12 mouse cellular contexts compared by ENCODE assay signal in the genomic region with DNA sequence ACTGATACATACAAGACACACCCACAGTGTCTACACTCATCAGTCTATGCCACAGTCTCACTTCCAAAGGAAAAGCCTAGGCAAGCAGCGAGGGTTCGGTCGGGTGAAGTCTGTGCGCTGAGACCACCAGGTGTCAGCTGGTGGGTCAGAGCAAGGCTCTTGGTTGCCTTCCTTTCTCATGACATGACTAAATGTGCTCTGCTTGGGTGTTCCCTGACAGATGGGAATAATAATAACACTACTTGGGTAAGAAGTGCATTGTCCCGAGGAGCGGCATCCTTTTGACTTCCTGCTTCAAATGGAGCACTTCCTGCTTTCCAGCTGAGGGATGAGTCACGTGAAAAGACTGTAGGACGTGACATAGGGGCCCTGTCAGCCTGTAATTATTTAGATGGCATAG.
DNase-seq lines count a peak whose midpoint lies in the region; ATAC-seq lines count a peak whose summit lies in the region.
"Had no signal": no experiment of that assay in that cellular context is flagged by ENCODE, and none has a peak within 500 bp of the region (broad histone marks: within the 10 kb centered on the region; RNA-seq: fewer than 3 reads in every experiment).

No protein-coding gene starts in this region.

- ATAC-seq in neural tube, embryonic 12.5 days (ENCODE audit: low FRiP score, low read depth): no peak

- H3K27ac ChIP-seq in neural tube, embryonic 12.5 days: 0 out of 2 replicates have a peak overlapping the region, but pooled peaks have one; percentile 7
- H3K27ac ChIP-seq: heart, embryonic 15.5 days had no signal

- no peak overlapping the region for H3K9ac ChIP-seq in neural tube, embryonic 12.5 days
- H3K9ac ChIP-seq: heart, embryonic 15.5 days had no signal

- no peak overlapping the region for H3K4me2 ChIP-seq in neural tube, embryonic 12.5 days (replicated peaks)
- H3K4me2 ChIP-seq: heart, embryonic 15.5 days had no signal

- no peaks in the 10 kb centered on the region for H3K27me3 ChIP-seq in neural tube, embryonic 12.5 days (replicated peaks)
- H3K27me3 ChIP-seq: heart, embryonic 15.5 days had no signal

- DNase-seq in adrenal gland, adult 2 months: peak; percentile 34
- no peak for DNase-seq in adrenal gland, postnatal 25 days
- no peak for DNase-seq in neural tube, embryonic 10.5 days (ENCODE audit: extremely low spot score, low spot score)
- peak; percentile 58 to 72 for DNase-seq in lung, adult 18-20 months
- no peak for DNase-seq in embryo, embryonic 9.5 days (ENCODE audit: extremely low spot score)
- DNase-seq in retina, embryonic 14.5 days (ENCODE audit: low spot score): no peak
- no peak for DNase-seq in spleen, postnatal 10 days (ENCODE audit: low spot score in 2 of 2)
- DNase-seq: cerebellum, postnatal 14 days; left cerebral cortex, postnatal 4 days had no signal

- no peak overlapping the region for H3K4me3 ChIP-seq in neural tube, embryonic 12.5 days
- H3K4me3 ChIP-seq: heart, embryonic 15.5 days; megakaryocyte, embryonic 14.5 days had no signal

- H3K9me3 ChIP-seq in neural tube, embryonic 12.5 days: no peaks in the 10 kb centered on the region
- H3K9me3 ChIP-seq: heart, embryonic 15.5 days; megakaryocyte, embryonic 14.5 days had no signal

- peaks cover 4% of the 10 kb centered on the region; the same call in 1 of the 2 replicates for H3K4me1 ChIP-seq in neural tube, embryonic 12.5 days

- 54% methylated on average over 8 of the region's 8 CpGs for WGBS in neural tube, embryonic 12.5 days

- no peaks in the 10 kb centered on the region for H3K36me3 ChIP-seq in neural tube, embryonic 12.5 days
- H3K36me3 ChIP-seq: heart, embryonic 15.5 days had no signal

Comparison
In these comparisons a context has a peak if more than half of its experiments do, and no peak if none do; other contexts are left out.
1. DNase-seq: peak in adrenal gland, adult 2 months (single experiment) and lung, adult 18-20 months (2 of 2); none in adrenal gland, postnatal 25 days (single experiment), neural tube, embryonic 10.5 days (single experiment), embryo, embryonic 9.5 days (single experiment), retina, embryonic 14.5 days (single experiment) and spleen, postnatal 10 days (0 of 2).